Mouse (Mus musculus) E14TG2a.4 (cell line): ENCODE data around the gene Med12l.

Experiments used
- CTCF ChIP-seq: conservative IDR thresholded peaks from 2 replicates; pipeline ENCODE4 v1.5.1; 2014; ENCODE audit warnings: low read length
- POU5F1 ChIP-seq: IDR thresholded peaks from 2 replicates; pipeline ENCODE4 v1.6.1; 2014; ENCODE audit warnings: low read length, borderline replicate concordance

DNA sequence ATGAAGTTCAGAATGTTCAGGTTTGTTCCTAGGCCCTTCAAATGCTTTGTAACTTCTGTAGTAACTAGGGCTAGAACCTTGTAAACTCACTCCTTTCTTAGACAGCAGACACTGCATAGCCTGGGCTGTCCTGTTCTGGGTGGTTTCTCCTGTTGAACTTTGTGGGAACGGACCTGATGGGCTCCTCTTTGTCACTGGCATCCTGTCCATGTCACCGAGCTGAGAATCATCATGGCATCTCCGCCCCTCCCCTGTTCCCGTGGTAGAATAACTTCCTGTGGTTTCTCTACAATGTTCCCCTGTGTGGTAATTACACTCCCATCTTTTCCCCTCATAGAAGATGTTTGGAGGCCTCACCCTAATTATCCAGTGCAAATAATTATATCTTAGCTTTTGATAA lies 200.3 kb downstream of the Med12l start:
- TF ChIP-seq CTCF, result no peak
- TF ChIP-seq POU5F1, result no peak
